Comparison of ENCODE assay signal across 28 mouse cellular contexts in the genomic region with DNA sequence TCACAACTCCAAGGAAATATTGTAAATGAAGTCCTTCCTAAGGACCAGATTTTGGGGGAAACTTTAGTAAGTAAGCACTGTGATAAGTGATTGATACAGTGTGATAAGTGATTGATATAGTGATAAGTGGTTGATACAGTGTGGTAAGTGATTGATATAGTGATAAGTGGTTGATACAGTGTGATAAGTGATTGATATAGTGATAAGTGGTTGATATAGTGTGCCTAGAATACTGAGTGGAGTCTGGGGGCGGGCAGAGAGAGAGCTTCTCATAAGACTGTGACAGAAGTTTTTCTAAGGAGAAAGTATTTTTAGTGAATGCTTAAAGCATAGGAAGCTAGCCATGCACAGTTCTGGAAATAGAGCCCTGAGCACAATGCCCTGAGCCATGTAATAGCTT. TPM values are rescaled to one million over a fixed set of nuclear protein-coding genes. Genes with fewer than 3 reads are reported as not detected.
"Had no signal": no experiment of that assay in that cellular context is flagged by ENCODE, and none has a peak within 500 bp of the region (broad histone marks: within the 10 kb centered on the region; RNA-seq: fewer than 3 reads in every experiment).

No protein-coding gene starts in this region.

- H3K9ac ChIP-seq: embryonic facial prominence, embryonic 12.5 days; embryonic facial prominence, embryonic 13.5 days; embryonic facial prominence, embryonic 15.5 days; forebrain, embryonic 12.5 days; forebrain, embryonic 13.5 days; forebrain, embryonic 15.5 days; forebrain, postnatal 0 days had no signal

- H3K9me3 ChIP-seq: embryonic facial prominence, embryonic 10.5 days; embryonic facial prominence, embryonic 12.5 days; embryonic facial prominence, embryonic 13.5 days; embryonic facial prominence, embryonic 15.5 days; forebrain, embryonic 10.5 days; forebrain, embryonic 12.5 days; forebrain, embryonic 13.5 days; forebrain, embryonic 15.5 days had no signal

- H3K4me1 ChIP-seq: embryonic facial prominence, embryonic 10.5 days; embryonic facial prominence, embryonic 12.5 days; embryonic facial prominence, embryonic 13.5 days; embryonic facial prominence, embryonic 15.5 days; forebrain, embryonic 10.5 days; forebrain, embryonic 12.5 days; forebrain, embryonic 13.5 days; forebrain, embryonic 15.5 days had no signal

- H3K4me2 ChIP-seq: embryonic facial prominence, embryonic 12.5 days; embryonic facial prominence, embryonic 13.5 days; embryonic facial prominence, embryonic 15.5 days; forebrain, embryonic 12.5 days; forebrain, embryonic 13.5 days; forebrain, embryonic 15.5 days had no signal

- H3K36me3 ChIP-seq: embryonic facial prominence, embryonic 10.5 days; embryonic facial prominence, embryonic 12.5 days; embryonic facial prominence, embryonic 13.5 days; embryonic facial prominence, embryonic 15.5 days; forebrain, embryonic 10.5 days; forebrain, embryonic 12.5 days; forebrain, embryonic 15.5 days had no signal

- H3K4me3 ChIP-seq: embryonic facial prominence, embryonic 10.5 days; embryonic facial prominence, embryonic 12.5 days; embryonic facial prominence, embryonic 13.5 days; embryonic facial prominence, embryonic 15.5 days; erythroblast, embryonic 14.5 days; forebrain, embryonic 10.5 days; forebrain, embryonic 12.5 days; forebrain, embryonic 13.5 days; forebrain, embryonic 15.5 days; gastrocnemius, adult 2 months had no signal

- H3K27me3 ChIP-seq: embryonic facial prominence, embryonic 12.5 days; embryonic facial prominence, embryonic 13.5 days; embryonic facial prominence, embryonic 15.5 days; forebrain, embryonic 12.5 days; forebrain, embryonic 13.5 days; forebrain, embryonic 15.5 days had no signal

- H3K27ac ChIP-seq: embryonic facial prominence, embryonic 10.5 days; embryonic facial prominence, embryonic 12.5 days; embryonic facial prominence, embryonic 13.5 days; embryonic facial prominence, embryonic 15.5 days; forebrain, embryonic 10.5 days; forebrain, embryonic 12.5 days; forebrain, embryonic 13.5 days; forebrain, embryonic 15.5 days; gastrocnemius, adult 2 months had no signal

- DNase-seq: cerebellum, adult 18-20 months; cerebellum, adult 2 months; cerebellum, adult 8-10 months; cerebellum, adult 9-10 months; cerebellum, adult 9-11 months; cerebellum, postnatal 10 days; cerebellum, postnatal 14 days; cerebellum, postnatal 25 days; cerebellum, postnatal 36 days; embryo, embryonic 11 days; forebrain, postnatal 0 days; gastrocnemius, adult 2 months; gastrocnemius, postnatal 10 days; gastrocnemius, postnatal 14 days; gastrocnemius, postnatal 25 days; gastrocnemius, postnatal 36 days; heart, adult 11 months had no signal

- ATAC-seq: forebrain, embryonic 13.5 days; forebrain, embryonic 14.5 days; forebrain, embryonic 15.5 days; forebrain, embryonic 16.5 days; forebrain, postnatal 0 days had no signal

RNA-seq across cellular contexts. Expression of a gene that starts 51.1 kb away (rescaled TPM):
- polyA plus RNA-seq: erythroblast, embryonic 14.5 days had no signal

RNA-seq across cellular contexts. Expression of a gene that starts 51.2 kb away (rescaled TPM):
- polyA plus RNA-seq: erythroblast, embryonic 14.5 days had no signal
